Mouse (Mus musculus): ENCODE results near the gene Clns1a. TPM values are rescaled to one million over a fixed set of nuclear protein-coding genes. Genes with fewer than 3 reads are reported as not detected.

Clns1a gene
- polyA plus RNA-seq, 1 experiment from 2014 or later = 187 TPM

GRCm38 (mm10) chr7:97747787-97748497 is 51.5 kb downstream of the Clns1a start:
- H3K36me3 ChIP-seq (ENCODE audit: control insufficient read depth, insufficient read depth, low read length) = no peaks in the 10 kb centered on the region
- H3K9me3 ChIP-seq (ENCODE audit: control insufficient read depth, low read length) = no peaks in the 10 kb centered on the region
- no peak overlapping the region for H3K9ac ChIP-seq (ENCODE audit: low read length)
- 25% methylated on average over 28 of the region's 28 CpGs for WGBS
- no peak overlapping the region for H3K4me3 ChIP-seq (ENCODE audit: low read depth, low read length)
- no peaks in the 10 kb centered on the region for H3K27me3 ChIP-seq (replicated peaks; ENCODE audit: control insufficient read depth, insufficient read depth, low read length)
- DNase-seq (ENCODE audit: low spot score) (peak; percentile 90), ATAC-seq (replicated peaks; ENCODE audit: low FRiP score, low TSS enrichment, low read depth) (peak; percentile 69; the same call in 1 of the 2 replicates)
- no peak overlapping the region for H3K27ac ChIP-seq (ENCODE audit: low read depth)
- H3K4me1 ChIP-seq (replicated peaks; ENCODE audit: control insufficient read depth, insufficient read depth, low read length) = no peaks in the 10 kb centered on the region
- peak overlapping the region; percentile 24 for H3K4me2 ChIP-seq (ENCODE audit: low read length)

- 66% methylated on average over 10 of the region's 10 CpGs for WGBS
- H3K9ac ChIP-seq (ENCODE audit: low read length) = no peak overlapping the region
These were observed 52.2 kb downstream of the Clns1a start for GRCm38 (mm10) chr7:97748527-97749206.

GRCm38 (mm10) chr7:97749207-97750190 is 53.1 kb downstream of the Clns1a start:
- peak overlapping the region; percentile 6; the same call in 1 of the 2 replicates for H3K4me3 ChIP-seq (ENCODE audit: low read depth, low read length)
- no peaks in the 10 kb centered on the region for H3K27me3 ChIP-seq (replicated peaks; ENCODE audit: control insufficient read depth, insufficient read depth, low read length)
- H3K36me3 ChIP-seq (ENCODE audit: control insufficient read depth, insufficient read depth, low read length) = no peaks in the 10 kb centered on the region
- no peaks in the 10 kb centered on the region for H3K9me3 ChIP-seq (ENCODE audit: control insufficient read depth, low read length)
- WGBS = 36% methylated on average over 19 of the region's 19 CpGs
- no peaks in the 10 kb centered on the region for H3K4me1 ChIP-seq (replicated peaks; ENCODE audit: control insufficient read depth, insufficient read depth, low read length)
- no peak for DNase-seq (ENCODE audit: low spot score)
- no peak overlapping the region for H3K9ac ChIP-seq (ENCODE audit: low read length)
- H3K27ac ChIP-seq (ENCODE audit: low read depth) = peak overlapping the region; percentile 38
- H3K4me2 ChIP-seq (ENCODE audit: low read length) = peak overlapping the region; percentile 32
- peak; percentile 46; the same call in 1 of the 2 replicates for ATAC-seq (replicated peaks; ENCODE audit: low FRiP score, low TSS enrichment, low read depth)

More at GRCm38 (mm10) chr7:97748527-97749206, 52.2 kb downstream of the Clns1a start:
- no peaks in the 10 kb centered on the region for H3K4me1 ChIP-seq (replicated peaks; ENCODE audit: control insufficient read depth, insufficient read depth, low read length)
- H3K27me3 ChIP-seq (replicated peaks; ENCODE audit: control insufficient read depth, insufficient read depth, low read length) = no peaks in the 10 kb centered on the region
- H3K4me3 ChIP-seq (ENCODE audit: low read depth, low read length) = peak overlapping the region; percentile 6; the same call in 1 of the 2 replicates
- peak overlapping the region; percentile 32 for H3K4me2 ChIP-seq (ENCODE audit: low read length)
- no peaks in the 10 kb centered on the region for H3K36me3 ChIP-seq (ENCODE audit: control insufficient read depth, insufficient read depth, low read length)
- no peaks in the 10 kb centered on the region for H3K9me3 ChIP-seq (ENCODE audit: control insufficient read depth, low read length)
- H3K27ac ChIP-seq (ENCODE audit: low read depth) = peak overlapping the region; percentile 38
- no peak for DNase-seq (ENCODE audit: low spot score)
- ATAC-seq (replicated peaks; ENCODE audit: low FRiP score, low TSS enrichment, low read depth) = peak; percentile 54; the same call in 1 of the 2 replicates

- DNase-seq (ENCODE audit: low spot score) (no peak), ATAC-seq (replicated peaks; ENCODE audit: low FRiP score, low TSS enrichment, low read depth) (peak; percentile 66)
- Histone ChIP-seq H3K4me2 (ENCODE audit: low read length) (no peak overlapping the region), H3K4me3 (ENCODE audit: low read depth, low read length) (no peak overlapping the region), H3K9me3 (ENCODE audit: control insufficient read depth, low read length) (no peaks in the 10 kb centered on the region), H3K4me1 (replicated peaks; ENCODE audit: control insufficient read depth, insufficient read depth, low read length) (no peaks in the 10 kb centered on the region), H3K9ac (ENCODE audit: low read length) (0 out of 2 replicates have a peak overlapping the region, but pooled peaks have one; percentile 4), H3K36me3 (ENCODE audit: control insufficient read depth, insufficient read depth, low read length) (no peaks in the 10 kb centered on the region), H3K27ac (ENCODE audit: low read depth) (no peak overlapping the region), H3K27me3 (replicated peaks; ENCODE audit: control insufficient read depth, insufficient read depth, low read length) (no peaks in the 10 kb centered on the region)
- 65% methylated on average over 18 of the region's 18 CpGs for WGBS
These were observed 60.8 kb downstream of the Clns1a start for GRCm38 (mm10) chr7:97756967-97757881.

GRCm38 (mm10) chr7:97764591-97764990 is 68.2 kb downstream of the Clns1a start:
- WGBS = 81% methylated on average over 11 of the region's 11 CpGs
- Histone ChIP-seq H3K27ac (ENCODE audit: low read depth) (no peak overlapping the region), H3K9ac (ENCODE audit: low read length) (no peak overlapping the region), H3K4me1 (replicated peaks; ENCODE audit: control insufficient read depth, insufficient read depth, low read length) (no peaks in the 10 kb centered on the region), H3K36me3 (ENCODE audit: control insufficient read depth, insufficient read depth, low read length) (no peaks in the 10 kb centered on the region), H3K4me3 (ENCODE audit: low read depth, low read length) (no peak overlapping the region), H3K27me3 (replicated peaks; ENCODE audit: control insufficient read depth, insufficient read depth, low read length) (no peaks in the 10 kb centered on the region), H3K4me2 (ENCODE audit: low read length) (no peak overlapping the region), H3K9me3 (ENCODE audit: control insufficient read depth, low read length) (no peaks in the 10 kb centered on the region)
- ATAC-seq (replicated peaks; ENCODE audit: low FRiP score, low TSS enrichment, low read depth) (no peak), DNase-seq (ENCODE audit: low spot score) (no peak)

- Histone ChIP-seq H3K27me3 (replicated peaks; ENCODE audit: control insufficient read depth, insufficient read depth, low read length) (no peaks in the 10 kb centered on the region), H3K9me3 (ENCODE audit: control insufficient read depth, low read length) (no peaks in the 10 kb centered on the region), H3K4me2 (ENCODE audit: low read length) (no peak overlapping the region), H3K36me3 (ENCODE audit: control insufficient read depth, insufficient read depth, low read length) (no peaks in the 10 kb centered on the region), H3K4me3 (ENCODE audit: low read depth, low read length) (no peak overlapping the region), H3K27ac (ENCODE audit: low read depth) (no peak overlapping the region), H3K4me1 (replicated peaks; ENCODE audit: control insufficient read depth, insufficient read depth, low read length) (no peaks in the 10 kb centered on the region), H3K9ac (ENCODE audit: low read length) (no peak overlapping the region)
- 89% methylated on average over 21 of the region's 21 CpGs for WGBS
- no peak for ATAC-seq (replicated peaks; ENCODE audit: low FRiP score, low TSS enrichment, low read depth)
- no peak for DNase-seq (ENCODE audit: low spot score)
These were observed 68.9 kb downstream of the Clns1a start for GRCm38 (mm10) chr7:97765181-97765962.

GRCm38 (mm10) chr7:97765963-97766347 is 69.5 kb downstream of the Clns1a start:
- H3K4me3 ChIP-seq (ENCODE audit: low read depth, low read length) = no peak overlapping the region
- no peak overlapping the region for H3K4me2 ChIP-seq (ENCODE audit: low read length)
- H3K27ac ChIP-seq (ENCODE audit: low read depth) = no peak overlapping the region
- H3K9ac ChIP-seq (ENCODE audit: low read length) = no peak overlapping the region
- WGBS = 80% methylated on average over 5 of the region's 5 CpGs
- no peaks in the 10 kb centered on the region for H3K36me3 ChIP-seq (ENCODE audit: control insufficient read depth, insufficient read depth, low read length)
- DNase-seq (ENCODE audit: low spot score) (no peak), ATAC-seq (replicated peaks; ENCODE audit: low FRiP score, low TSS enrichment, low read depth) (no peak)
- H3K27me3 ChIP-seq (replicated peaks; ENCODE audit: control insufficient read depth, insufficient read depth, low read length) = no peaks in the 10 kb centered on the region
- no peaks in the 10 kb centered on the region for H3K4me1 ChIP-seq (replicated peaks; ENCODE audit: control insufficient read depth, insufficient read depth, low read length)
- no peaks in the 10 kb centered on the region for H3K9me3 ChIP-seq (ENCODE audit: control insufficient read depth, low read length)
